Mouse (Mus musculus) urinary bladder, adult 2 months (tissue): ENCODE data around the gene D430041D05Rik. TPM values are rescaled to one million over a fixed set of nuclear protein-coding genes. Genes with fewer than 3 reads are reported as not detected.

Experiments used
- DNase-seq: peaks from one replicate; pipeline ENCODE4 v3.0.0; 2022; ENCODE audit warnings: low spot score
- polyA plus RNA-seq: library from polyadenylated mRNA; depleted of rRNA; stranded (reverse); fragments of >200 nt; gene quantifications from 2 replicates; pipeline ENCODE4 v1.2.3, GENCODE M21; 2012

The D430041D05Rik gene
- polyA plus RNA-seq, 1 experiment, result 0.06 TPM

- DNase-seq, result no peak
These were observed 222.0 kb downstream of the D430041D05Rik start for GRCm38 (mm10) chr2:104188859-104189258.

GRCm38 (mm10) chr2:104187073-104187472 is 223.7 kb downstream of the D430041D05Rik start:
- DNase-seq, result no peak

DNA sequence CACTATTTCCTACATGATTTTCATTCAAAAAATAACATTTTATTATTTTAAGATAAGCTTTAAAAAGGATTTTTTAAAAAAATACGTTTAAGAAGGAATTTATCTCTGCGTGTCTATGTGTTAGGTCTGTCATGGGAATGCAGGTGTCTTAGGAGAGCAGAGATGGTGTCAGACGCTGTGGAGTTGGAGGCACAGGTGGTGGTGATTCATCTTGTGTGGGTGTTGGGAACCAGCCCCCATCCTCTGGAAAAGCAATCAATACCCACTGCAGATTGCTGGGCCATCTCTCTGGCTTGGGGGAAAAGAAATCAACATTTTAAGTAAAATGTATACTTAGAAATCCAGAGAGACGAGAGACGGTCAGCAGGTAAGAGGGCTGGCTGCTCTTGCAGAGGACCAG is 225.2 kb downstream of the D430041D05Rik start:
- no peak for DNase-seq

DNA sequence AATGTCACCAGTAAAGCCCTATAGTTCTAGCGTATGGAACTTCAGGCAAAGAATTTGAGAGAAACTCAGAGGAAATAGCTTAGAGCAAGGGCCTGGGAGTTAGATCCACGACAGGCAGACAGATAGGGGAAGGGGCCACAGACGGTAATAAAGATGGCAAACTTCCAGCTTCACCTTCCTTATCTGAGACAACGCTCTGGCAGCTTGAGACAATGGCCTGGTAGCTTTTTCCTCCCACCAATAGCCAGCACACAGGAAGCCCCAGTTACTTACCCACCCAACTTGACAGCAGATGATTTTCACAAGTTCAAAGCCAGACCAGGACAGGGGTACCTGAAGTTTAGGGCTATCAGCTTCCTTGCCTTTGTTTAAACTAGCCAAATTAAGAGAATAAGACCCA is 226.5 kb downstream of the D430041D05Rik start:
- no peak for DNase-seq

- no peak for DNase-seq
These were observed 227.5 kb downstream of the D430041D05Rik start for GRCm38 (mm10) chr2:104183246-104183845.

- no peak for DNase-seq
These were observed 231.2 kb downstream of the D430041D05Rik start for GRCm38 (mm10) chr2:104179636-104180035.

DNA sequence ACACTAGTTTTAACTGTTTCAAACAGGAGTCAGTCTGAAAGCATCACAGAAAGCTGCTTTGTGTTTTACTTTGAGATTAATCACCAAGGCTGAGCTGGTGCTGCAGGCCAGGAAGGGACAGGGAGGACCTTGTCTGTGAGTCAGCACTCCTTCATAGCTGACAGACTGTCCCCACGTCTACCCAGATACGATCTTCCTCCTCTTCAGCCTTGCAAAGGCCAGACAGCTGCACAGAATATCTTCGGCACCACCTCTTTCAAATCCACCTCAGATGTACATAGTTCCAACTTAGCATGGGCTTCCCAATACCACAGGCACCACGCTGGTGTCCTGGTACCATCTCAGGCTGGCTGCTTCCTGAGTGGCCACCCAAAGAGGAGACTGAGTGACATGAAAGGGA is 232.6 kb downstream of the D430041D05Rik start:
- no peak for DNase-seq

DNA sequence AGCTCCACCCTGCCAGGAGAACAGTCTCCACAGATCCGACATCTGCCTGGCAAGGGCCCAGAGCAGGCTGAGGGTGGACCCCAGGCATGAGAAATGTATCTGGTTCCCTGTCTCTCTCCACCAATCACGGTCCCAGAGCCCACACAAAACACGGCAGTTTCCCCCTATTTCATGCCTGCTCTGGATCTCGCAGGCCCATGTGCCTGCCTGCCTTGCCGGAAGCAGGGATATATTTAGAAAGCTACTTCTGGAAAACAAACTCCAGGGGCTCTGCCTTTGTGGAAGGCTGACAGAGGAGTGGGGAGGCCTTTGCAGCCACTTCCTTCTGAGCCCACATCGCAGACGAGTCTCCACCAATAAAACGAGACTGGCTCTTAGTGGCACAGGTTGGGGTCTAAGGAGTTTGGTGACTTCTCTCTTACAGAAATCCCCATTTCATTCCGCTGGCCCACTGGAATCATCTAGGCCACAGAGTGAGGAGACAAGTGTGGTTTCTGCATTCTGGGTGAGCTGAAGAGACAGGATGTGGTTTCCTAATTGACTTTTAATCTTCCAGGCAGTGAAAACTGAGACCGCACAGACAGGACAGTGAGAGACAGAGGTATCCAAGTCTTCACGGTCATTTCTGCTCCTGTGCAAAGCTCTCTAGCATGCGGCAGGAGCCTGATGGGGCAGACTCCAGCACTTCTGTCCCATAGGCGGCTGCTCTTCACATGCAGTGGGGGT is 233.7 kb downstream of the D430041D05Rik start:
- DNase-seq, result no peak

DNA sequence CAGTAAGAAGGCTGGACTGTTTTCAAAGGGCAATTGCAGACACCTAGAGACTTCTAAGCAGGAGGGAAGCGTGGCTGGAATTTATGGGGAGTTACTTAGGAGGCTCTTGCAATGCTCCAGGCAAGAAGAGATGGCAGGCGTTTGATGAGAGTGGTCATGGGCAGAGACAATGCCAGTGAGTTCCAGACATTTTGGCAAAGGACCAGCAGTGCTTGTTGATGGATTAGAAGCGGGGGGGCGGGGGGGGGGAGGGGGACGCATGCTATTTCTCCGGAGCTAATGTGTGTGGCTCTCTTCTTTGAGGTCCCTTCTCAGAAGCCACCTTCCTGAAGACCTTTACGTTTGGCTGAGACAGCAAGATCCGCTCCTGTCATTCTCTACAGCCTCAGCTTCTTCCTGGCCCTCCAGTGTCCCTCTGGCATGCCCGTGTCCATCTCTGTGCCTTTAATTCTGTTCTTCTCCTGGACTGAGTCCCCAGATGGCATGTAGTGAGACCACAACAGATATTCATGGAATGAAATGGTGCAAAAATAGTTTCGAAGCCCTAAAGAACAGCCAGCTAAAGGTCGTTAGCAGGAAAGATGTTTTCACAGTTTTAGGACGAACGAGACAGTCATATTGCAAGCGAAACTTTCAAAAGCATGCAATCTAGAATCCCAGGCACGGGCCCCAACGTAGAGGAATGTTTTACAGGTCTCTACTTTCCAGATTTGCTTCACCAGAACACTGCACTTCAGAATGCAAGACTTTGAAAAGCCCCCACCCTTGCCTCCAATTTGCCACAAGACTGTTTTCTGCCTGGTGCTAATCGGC is 234.4 kb downstream of the D430041D05Rik start:
- DNase-seq, result no peak

- DNase-seq, result no peak
These were observed 235.2 kb downstream of the D430041D05Rik start for GRCm38 (mm10) chr2:104175476-104176165.

DNA sequence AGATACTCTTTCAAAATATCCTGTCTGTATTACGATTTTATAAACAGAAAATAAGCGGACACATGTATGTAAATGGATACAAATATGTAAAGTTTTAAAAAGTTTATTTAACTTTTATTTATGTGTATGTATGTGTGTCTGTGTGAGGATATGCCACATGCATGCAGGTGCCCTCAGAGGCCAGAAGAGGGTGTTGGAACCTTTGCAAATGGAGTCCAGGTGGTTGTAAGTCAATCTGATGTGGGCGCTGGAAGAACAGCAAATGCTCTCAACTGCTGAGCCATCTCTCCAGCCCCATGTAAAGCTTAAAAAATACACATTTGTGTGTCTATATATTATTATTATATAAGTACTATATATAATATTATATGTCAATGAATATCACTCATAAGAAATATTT is 237.4 kb downstream of the D430041D05Rik start:
- no peak for DNase-seq

GRCm38 (mm10) chr2:104172695-104173348 is 238.0 kb downstream of the D430041D05Rik start:
- DNase-seq, result no peak

DNA sequence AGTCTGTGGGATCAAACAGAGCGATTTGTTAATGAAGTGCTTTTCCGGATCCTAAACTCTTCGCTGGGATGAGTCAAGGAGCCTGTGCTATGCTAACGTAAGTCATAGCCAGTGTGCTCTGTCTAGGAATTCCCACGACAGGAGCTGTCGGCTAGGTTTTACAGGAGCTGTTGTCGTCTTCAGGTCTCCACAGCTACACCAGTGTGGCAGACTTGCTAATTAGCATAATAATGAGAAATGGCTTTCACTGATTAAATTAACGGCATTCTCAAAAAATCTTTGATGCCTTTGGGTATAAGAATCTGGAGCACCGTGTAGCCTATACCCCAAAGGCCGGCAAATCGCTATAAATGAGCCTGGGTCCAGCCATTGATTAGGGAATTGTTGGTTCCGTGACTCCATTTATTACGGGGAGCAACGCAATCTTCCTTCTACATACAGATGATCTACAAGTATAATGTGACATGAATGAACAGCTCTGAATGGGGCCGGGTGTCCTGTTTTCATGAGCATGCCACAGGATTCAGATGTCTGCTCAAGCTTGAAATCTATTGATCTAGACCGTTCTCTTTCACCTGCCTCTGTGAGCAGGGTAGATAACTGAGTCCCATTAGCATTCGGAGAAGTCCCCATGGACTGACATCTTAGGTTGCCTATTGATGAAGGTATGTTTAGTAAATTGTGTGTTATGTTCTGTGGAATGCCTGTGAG is 242.5 kb downstream of the D430041D05Rik start:
- no peak for DNase-seq

DNA sequence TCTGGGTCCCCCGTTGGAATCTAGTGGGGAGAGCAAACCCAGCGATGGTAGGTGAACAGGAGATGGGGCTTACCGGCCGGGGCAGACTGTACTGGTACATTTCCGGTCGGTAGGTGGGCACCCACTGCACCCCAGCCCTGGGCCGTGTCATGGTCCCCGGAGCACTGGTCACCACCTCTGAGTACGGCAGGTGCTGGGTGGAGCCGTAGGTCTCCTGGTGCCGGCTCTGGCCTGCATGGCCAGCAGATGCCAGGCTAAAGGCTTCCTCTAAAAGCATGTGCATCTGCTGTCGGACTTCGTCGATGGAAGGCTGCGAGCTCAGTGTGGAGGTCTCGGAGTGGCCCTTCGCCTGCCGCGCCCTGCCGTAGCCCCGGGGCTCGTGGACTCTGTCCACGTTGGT is 243.0 kb downstream of the D430041D05Rik start:
- DNase-seq, result no peak

- no peak for DNase-seq
These were observed 245.2 kb downstream of the D430041D05Rik start for GRCm38 (mm10) chr2:104165631-104166030.

DNA sequence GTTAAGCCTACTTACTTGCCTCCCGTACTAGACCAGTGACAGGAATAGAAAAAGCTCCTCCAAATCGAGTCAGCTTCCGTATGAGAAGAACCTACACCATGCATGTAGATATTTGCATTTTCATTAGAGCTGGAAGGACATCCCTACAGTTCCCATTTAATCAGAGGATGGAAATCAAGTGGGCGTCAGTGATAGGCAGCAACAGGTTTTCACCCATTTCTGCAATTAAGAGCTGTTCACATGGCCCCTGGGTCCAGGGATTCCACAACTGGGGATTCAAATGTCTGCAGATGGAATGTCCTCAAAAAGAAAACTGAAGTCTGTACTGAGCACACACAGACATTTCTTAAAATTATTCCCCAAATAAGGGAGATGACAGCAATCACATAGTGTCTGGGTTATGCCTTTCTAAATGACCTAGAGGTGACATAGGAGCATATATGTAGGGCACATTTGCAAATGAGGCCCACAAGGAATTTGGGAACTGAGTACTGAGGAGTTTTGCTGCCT is 246.8 kb downstream of the D430041D05Rik start:
- no peak for DNase-seq

GRCm38 (mm10) chr2:104163418-104163817 is 247.4 kb downstream of the D430041D05Rik start:
- no peak for DNase-seq

GRCm38 (mm10) chr2:104157831-104158230 is 253.0 kb downstream of the D430041D05Rik start:
- no peak for DNase-seq

DNA sequence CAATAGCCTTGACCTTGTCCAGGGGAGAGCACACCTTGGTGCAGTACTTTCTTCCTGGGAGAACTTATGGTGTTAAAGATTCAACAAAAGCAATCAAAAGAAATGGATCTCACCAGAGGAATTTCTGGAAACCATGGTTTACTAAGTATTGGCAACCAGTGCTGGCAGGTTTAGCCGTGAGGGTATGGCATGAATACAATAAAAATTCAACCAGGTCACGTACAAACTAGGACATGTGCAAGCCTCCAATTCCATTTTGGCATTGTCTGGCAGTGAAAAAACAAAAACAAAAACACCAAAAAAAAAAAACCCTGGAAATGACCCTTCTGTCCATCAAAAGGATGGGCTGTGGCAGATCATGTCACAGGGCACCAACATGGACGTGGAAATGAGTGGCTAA is 256.9 kb downstream of the D430041D05Rik start:
- DNase-seq, result no peak

GRCm38 (mm10) chr2:104153345-104153744 is 257.5 kb downstream of the D430041D05Rik start:
- no peak for DNase-seq
